Mouse (Mus musculus) MEL (cell line): ENCODE results near the gene Clec16a. TPM values are rescaled to one million over a fixed set of nuclear protein-coding genes. Genes with fewer than 3 reads are reported as not detected.

Source experiments
- DNase-seq: peaks from one replicate; pipeline ENCODE4 v3.0.0; 2011; ENCODE audit warnings: low read depth, low spot score
- H3K27ac ChIP-seq: 2 replicates; pipeline ENCODE4 v1.5.1; 2012; ENCODE audit warnings: low read depth, mild to moderate bottlenecking, control low read depth, low read length, moderate library complexity; ENCODE audit not compliant: control insufficient read depth
- H3K27me3 ChIP-seq, 2 experiments: fragments of 150-350 bp in 1 of 2; sonication (generic) in 1 of 2; 2 replicates each; pipeline ENCODE4 v1.6.1; 2012; ENCODE audit warnings: low read length in 2 of 2, mild to moderate bottlenecking in 2 of 2, improper control_type of control experiment in 1 of 2, moderate library complexity in 1 of 2; ENCODE audit not compliant: insufficient read depth in 2 of 2, control insufficient read depth in 1 of 2
- H3K36me3 ChIP-seq, 2 experiments: 2 replicates each; pipeline ENCODE4 v1.6.1; 2012 to 2014; ENCODE audit warnings: low read length in 2 of 2, improper control_type of control experiment in 1 of 2, inconsistent platforms in 1 of 2, mild to moderate bottlenecking in 1 of 2; ENCODE audit not compliant: insufficient read depth in 2 of 2, control insufficient read depth in 1 of 2
- H3K4me1 ChIP-seq, 2 experiments: fragments of 150-350 bp in 1 of 2; sonication (generic) in 1 of 2; 2 replicates each; pipeline ENCODE4 v1.6.1; 2012; ENCODE audit warnings: low read length in 2 of 2, improper control_type of control experiment in 1 of 2, mild to moderate bottlenecking in 1 of 2; ENCODE audit not compliant: insufficient read depth in 2 of 2, control insufficient read depth in 1 of 2
- H3K4me3 ChIP-seq, 2 experiments: fragments of 150-350 bp in 1 of 2; sonication (generic) in 1 of 2; 2 replicates each; pipeline ENCODE4 v1.5.1; 2012; ENCODE audit warnings: low read depth in 2 of 2, low read length in 2 of 2, mild to moderate bottlenecking in 2 of 2, moderate library complexity in 2 of 2, control low read depth in 1 of 2, improper control_type of control experiment in 1 of 2; ENCODE audit not compliant: control insufficient read depth in 1 of 2, insufficient read depth in 1 of 2
- H3K79me2 ChIP-seq: 2 replicates; pipeline ENCODE4 v1.6.1; 2012; ENCODE audit warnings: mild to moderate bottlenecking, low read length, moderate library complexity; ENCODE audit not compliant: control insufficient read depth, poor library complexity, insufficient read depth
- H3K9ac ChIP-seq: 2 replicates; pipeline ENCODE4 v1.6.1; 2012; ENCODE audit warnings: low read depth, mild to moderate bottlenecking, control low read depth, low read length, moderate library complexity; ENCODE audit not compliant: control insufficient read depth, poor library complexity, severe bottlenecking
- H3K9me3 ChIP-seq: fragments of 150-350 bp; sonication (generic); replicated peaks from 2 replicates; pipeline ENCODE4 v1.6.1; 2012; ENCODE audit warnings: mild to moderate bottlenecking, low read length, improper control_type of control experiment, moderate library complexity; ENCODE audit not compliant: insufficient read depth
- CTCF ChIP-seq, 3 experiments: IDR thresholded peaks in 2 of 3; conservative IDR thresholded peaks in 1 of 3; 2 replicates each; pipeline ENCODE4 v1.5.1; 2011 to 2012; ENCODE audit warnings: low read length in 3 of 3, low read depth in 2 of 3, mild to moderate bottlenecking in 2 of 3, improper control_type of control experiment in 1 of 3, inconsistent platforms in 1 of 3, mixed read lengths in 1 of 3, moderate library complexity in 1 of 3; ENCODE audit not compliant: control insufficient read depth in 1 of 3, insufficient read depth in 1 of 3, poor library complexity in 1 of 3, severe bottlenecking in 1 of 3
- GABPA ChIP-seq: IDR thresholded peaks from 2 replicates; pipeline ENCODE4 v1.6.1; 2012; ENCODE audit warnings: low read depth, mild to moderate bottlenecking, inconsistent platforms, low read length, improper control_type of control experiment, moderate library complexity
- HCFC1 ChIP-seq: IDR thresholded peaks from 2 replicates; pipeline ENCODE4 v1.6.1; 2012; ENCODE audit warnings: low read depth, mild to moderate bottlenecking, inconsistent platforms, low read length, improper control_type of control experiment, moderate library complexity
- JUND ChIP-seq: IDR thresholded peaks from 2 replicates; pipeline ENCODE4 v1.6.1; 2011; ENCODE audit warnings: low read depth, mild to moderate bottlenecking, improper control_type of control experiment, low read length
- KAT2A ChIP-seq: conservative IDR thresholded peaks from 2 replicates; pipeline ENCODE4 v1.6.1; 2012; ENCODE audit warnings: low read depth, low read length, improper control_type of control experiment, inconsistent platforms
- MAFK ChIP-seq: IDR thresholded peaks from 2 replicates; pipeline ENCODE4 v1.6.1; 2011; ENCODE audit warnings: low read depth, mild to moderate bottlenecking, low read length, improper control_type of control experiment, borderline replicate concordance
- MAX ChIP-seq: IDR thresholded peaks from 2 replicates; pipeline ENCODE4 v1.6.1; 2011; ENCODE audit warnings: low read length, improper control_type of control experiment
- MAZ ChIP-seq: IDR thresholded peaks from 2 replicates; pipeline ENCODE4 v1.6.1; 2012; ENCODE audit warnings: low read depth, mild to moderate bottlenecking, inconsistent platforms, low read length, improper control_type of control experiment
- MEF2A ChIP-seq: IDR thresholded peaks from 2 replicates; pipeline ENCODE4 v1.6.1; 2014; ENCODE audit warnings: low read depth, mild to moderate bottlenecking, inconsistent platforms, low read length, improper control_type of control experiment; ENCODE audit not compliant: poor library complexity, insufficient replicate concordance, severe bottlenecking; ENCODE audit errors: extremely low read depth
- MXI1 ChIP-seq: IDR thresholded peaks from 2 replicates; pipeline ENCODE4 v1.6.1; 2011; ENCODE audit warnings: mild to moderate bottlenecking, low read depth, low read length, improper control_type of control experiment
- MYC ChIP-seq: IDR thresholded peaks from 2 replicates; pipeline ENCODE4 v1.6.1; 2011; ENCODE audit warnings: low read depth, mild to moderate bottlenecking, low read length, improper control_type of control experiment, moderate library complexity
- NELFE ChIP-seq: IDR thresholded peaks from 2 replicates; pipeline ENCODE4 v1.6.1; 2011; ENCODE audit warnings: low read depth, low read length, improper control_type of control experiment
- POLR2A ChIP-seq, 2 experiments: IDR thresholded peaks; 2 replicates each; pipeline ENCODE4 v1.6.1; 2011 to 2012; ENCODE audit warnings: low read length in 2 of 2, mild to moderate bottlenecking in 2 of 2, control low read depth in 1 of 2, improper control_type of control experiment in 1 of 2, low read depth in 1 of 2, moderate library complexity in 1 of 2; ENCODE audit not compliant: control insufficient read depth in 1 of 2, insufficient read depth in 1 of 2, poor library complexity in 1 of 2
- SIN3A ChIP-seq: IDR thresholded peaks from 2 replicates; pipeline ENCODE4 v1.6.1; 2012; ENCODE audit warnings: low read length, improper control_type of control experiment, inconsistent platforms
- SMC3 ChIP-seq: IDR thresholded peaks from 2 replicates; pipeline ENCODE4 v1.6.1; 2011; ENCODE audit warnings: low read depth, low read length, improper control_type of control experiment
- TAL1 ChIP-seq: IDR thresholded peaks from 2 replicates; pipeline ENCODE4 v1.6.1; 2012; ENCODE audit warnings: mild to moderate bottlenecking, inconsistent platforms, low read length, moderate library complexity, mixed read lengths
- UBTF ChIP-seq: IDR thresholded peaks from 2 replicates; pipeline ENCODE4 v1.6.1; 2012; ENCODE audit warnings: low read depth, mild to moderate bottlenecking, inconsistent platforms, low read length, improper control_type of control experiment, moderate library complexity, borderline replicate concordance; ENCODE audit not compliant: insufficient read depth
- USF1 ChIP-seq: IDR thresholded peaks from 2 replicates; pipeline ENCODE4 v1.6.1; 2014; ENCODE audit warnings: low read depth, mild to moderate bottlenecking, inconsistent platforms, low read length, improper control_type of control experiment, moderate library complexity
- ZC3H11A ChIP-seq: IDR thresholded peaks from 2 replicates; pipeline ENCODE4 v1.6.1; 2012; ENCODE audit warnings: low read depth, mild to moderate bottlenecking, inconsistent platforms, low read length, improper control_type of control experiment
- ZNF384 ChIP-seq: IDR thresholded peaks from 2 replicates; pipeline ENCODE4 v1.6.1; 2012; ENCODE audit warnings: low read depth, mild to moderate bottlenecking, inconsistent platforms, low read length, improper control_type of control experiment
- polyA plus RNA-seq, 2 experiments: library from polyadenylated mRNA; stranded (reverse) in 1 of 2; unstranded in 1 of 2; fragments of >175 nt in 1 of 2; fragments of >200 nt in 1 of 2; gene quantifications; 2 replicates each; pipeline versions ENCODE4 v1.2.1 to v1.2.4; 2012; ENCODE audit warnings: low replicate concordance in 2 of 2, low read depth in 1 of 2; ENCODE audit not compliant: insufficient read length in 2 of 2, insufficient read depth in 1 of 2, missing spikeins in 1 of 2
- total RNA-seq: library from RNA; depleted of rRNA; stranded (reverse); fragments of 300-350 nt; gene quantifications from 2 replicates; pipeline ENCODE4 v1.2.3, GENCODE M21; 2012

The Clec16a gene
- total and polyA plus RNA-seq, 3 experiments: 10.4 to 49.3 (median 22.1) TPM

DNA sequence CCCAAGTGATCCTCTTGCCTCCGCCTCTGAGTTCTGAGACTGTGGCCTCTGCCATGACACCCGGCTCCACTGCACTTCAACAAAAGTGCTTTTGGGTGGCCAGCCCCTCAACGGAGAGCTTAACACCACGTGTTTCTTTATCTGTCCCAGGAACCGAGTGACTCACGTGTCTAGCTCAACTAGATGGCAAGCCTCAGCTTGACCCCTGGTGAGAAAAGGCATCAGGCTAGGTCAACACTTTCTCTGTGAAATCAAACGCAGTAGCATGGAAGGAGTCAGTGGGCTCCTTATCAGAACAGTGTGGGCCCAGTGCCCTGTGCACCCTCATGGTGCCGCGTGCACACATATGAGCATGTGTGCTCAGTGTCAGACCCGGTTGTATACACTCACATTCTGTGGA, 191.2 kb downstream of the Clec16a start:
- Histone ChIP-seq H3K27ac (no peak overlapping the region), H3K9ac (no peak overlapping the region), H3K79me2 (no peaks in the 10 kb centered on the region), H3K36me3 (peaks cover 0 to 8% of the 10 kb centered on the region in 2 experiments; a peak in 2 of 4 replicates), H3K27me3 (no peaks in the 10 kb centered on the region), H3K4me3 (no peak overlapping the region), H3K9me3 (no peaks in the 10 kb centered on the region), H3K4me1 (peaks cover 0 to 18% of the 10 kb centered on the region in 2 experiments; a peak in 3 of 4 replicates)
- 0 out of 2 replicates have a peak, but pooled peaks have one; percentile 17 for TF ChIP-seq USF1
- no peak for TF ChIP-seq KAT2A
- TF ChIP-seq MXI1: no peak
- peak; percentile 65; the same call in 1 of the 2 replicates for TF ChIP-seq MAX
- TF ChIP-seq SMC3: no peak
- no peak for TF ChIP-seq MEF2A
- DNase-seq: no peak

DNA sequence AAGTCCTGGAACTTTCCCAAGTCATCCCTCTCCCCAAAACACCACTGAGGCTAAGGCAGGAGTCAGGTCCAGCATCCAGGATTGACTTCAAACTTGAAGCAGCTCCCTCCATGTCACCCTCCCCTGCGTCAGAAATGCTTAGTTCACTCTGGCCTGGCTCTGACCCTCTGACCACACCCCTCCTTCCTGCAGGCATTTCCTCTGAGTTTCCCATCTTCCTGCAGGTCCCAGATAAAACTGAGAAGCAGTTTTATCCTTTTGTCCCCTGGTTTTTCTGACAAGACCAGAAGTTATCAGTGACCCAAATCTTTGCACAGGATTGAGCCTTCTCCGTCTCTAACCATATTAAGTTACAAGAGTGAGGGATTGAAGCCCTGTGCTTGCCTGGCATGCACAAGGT, 192.4 kb downstream of the Clec16a start:
- DNase-seq: no peak
- H3K9me3 ChIP-seq: no peaks in the 10 kb centered on the region
- H3K4me3 ChIP-seq: no peak overlapping the region
- H3K4me1 ChIP-seq: peaks cover 0 to 8% of the 10 kb centered on the region in 2 experiments; a peak in 3 of 4 replicates
- no peaks in the 10 kb centered on the region for H3K27me3 ChIP-seq
- no peaks in the 10 kb centered on the region for H3K79me2 ChIP-seq
- TF ChIP-seq TAL1: no peak
- no peak for TF ChIP-seq ZNF384
- no peak for TF ChIP-seq JUND
- no peak overlapping the region for H3K27ac ChIP-seq
- 0 out of 4 replicates have a peak, but pooled peaks cover 0 to under 1% of the 10 kb centered on the region in 2 experiments for H3K36me3 ChIP-seq
- no peak overlapping the region for H3K9ac ChIP-seq

DNA sequence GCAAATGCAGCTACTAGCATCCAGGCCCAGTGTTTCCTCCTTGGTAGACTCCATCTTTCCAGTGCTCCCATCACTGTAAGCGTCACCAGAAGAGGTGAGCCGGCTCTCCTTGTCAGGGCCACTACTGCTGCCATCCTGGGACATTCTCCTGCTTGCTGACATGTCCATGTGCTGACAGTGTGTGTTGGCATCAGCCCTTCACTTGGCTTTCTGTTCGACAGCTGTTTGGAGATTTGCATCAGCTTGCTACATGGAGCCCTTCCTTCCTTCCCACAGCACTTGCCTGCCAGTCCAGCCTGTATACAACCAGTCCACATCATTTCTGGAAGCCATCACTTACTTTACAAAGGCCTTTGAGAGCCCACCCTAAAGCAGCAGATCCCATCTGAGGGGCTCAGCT, 193.7 kb downstream of the Clec16a start:
- Histone ChIP-seq H3K4me1 (peaks cover 0 to 4% of the 10 kb centered on the region in 2 experiments; a peak in 1 of 4 replicates), H3K27me3 (no peaks in the 10 kb centered on the region), H3K79me2 (no peaks in the 10 kb centered on the region), H3K9ac (no peak overlapping the region), H3K9me3 (no peaks in the 10 kb centered on the region), H3K27ac (no peak overlapping the region), H3K36me3 (no peaks in the 10 kb centered on the region), H3K4me3 (no peak overlapping the region)
- TF ChIP-seq HCFC1 (no peak), POLR2A (IDR thresholded peaks at IDR 0.05; ENCODE audit: control insufficient read depth in 1 of 2, insufficient read depth in 1 of 2, low read depth in 1 of 2, low read length in 2 of 2, poor library complexity in 1 of 2) (no peak), ZC3H11A (no peak), NELFE (no peak), SMC3 (no peak), USF1 (no peak), MAFK (no peak), GABPA (no peak), MAZ (no peak), SIN3A (no peak), CTCF (IDR thresholded peaks at IDR 0.05 in 2 of 3, conservative IDR thresholded peaks at IDR 0.05 in 1 of 3; ENCODE audit: control insufficient read depth in 1 of 3, insufficient read depth in 1 of 3, low read depth in 2 of 3, low read length in 3 of 3, poor library complexity in 1 of 3, severe bottlenecking in 1 of 3) (no peak), MYC (no peak), UBTF (no peak)
- DNase-seq: no peak
